Mouse (Mus musculus) urinary bladder, adult 2 months (tissue): Measurements from ENCODE around the gene Uqcc1. TPM values are rescaled to one million over a fixed set of nuclear protein-coding genes. Genes with fewer than 3 reads are reported as not detected.
"Not testable (repeated sequence)": the region's sequence is repeated elsewhere in the genome, so short reads cannot be mapped to it uniquely, and the experiment has no call there.

ENCODE experiments used
- DNase-seq: peaks from one replicate; pipeline ENCODE4 v3.0.0; 2022; ENCODE audit warnings: low spot score
- polyA plus RNA-seq: library from polyadenylated mRNA; depleted of rRNA; stranded (reverse); fragments of >200 nt; gene quantifications from 2 replicates; pipeline ENCODE4 v1.2.3, GENCODE M21; 2012

The Uqcc1 gene
- polyA plus RNA-seq, 1 experiment: 60.2 TPM

DNA sequence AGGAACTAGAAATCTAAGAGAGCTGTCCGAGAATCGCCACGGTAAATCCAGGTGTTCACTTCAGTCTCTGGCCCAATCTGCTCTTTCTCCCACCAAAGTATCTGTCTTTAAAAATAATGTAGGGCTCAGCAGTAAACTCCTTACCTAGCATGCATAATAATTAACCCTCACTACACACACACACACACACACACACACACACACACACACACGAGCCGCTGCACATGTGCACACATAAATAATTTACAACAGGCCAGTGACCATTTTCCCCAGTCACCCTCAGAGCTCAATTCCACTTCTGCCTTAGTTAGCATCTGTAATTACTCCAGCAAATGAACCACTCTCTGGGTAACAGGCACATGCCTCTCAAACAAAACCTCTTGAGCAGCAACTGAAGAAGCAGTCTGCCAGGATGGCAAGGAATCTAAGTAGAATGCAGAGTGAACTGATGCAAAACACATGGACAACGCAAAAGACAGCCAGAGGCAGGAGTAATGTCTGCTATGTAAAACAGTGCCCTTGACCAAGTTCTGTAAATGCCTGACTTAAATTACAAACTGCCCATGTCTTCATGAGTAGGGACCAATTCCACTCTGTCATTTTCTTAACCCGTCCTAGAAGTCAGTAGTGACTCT lies 1.3 kb downstream of the Uqcc1 start:
- DNase-seq: no peak

DNA sequence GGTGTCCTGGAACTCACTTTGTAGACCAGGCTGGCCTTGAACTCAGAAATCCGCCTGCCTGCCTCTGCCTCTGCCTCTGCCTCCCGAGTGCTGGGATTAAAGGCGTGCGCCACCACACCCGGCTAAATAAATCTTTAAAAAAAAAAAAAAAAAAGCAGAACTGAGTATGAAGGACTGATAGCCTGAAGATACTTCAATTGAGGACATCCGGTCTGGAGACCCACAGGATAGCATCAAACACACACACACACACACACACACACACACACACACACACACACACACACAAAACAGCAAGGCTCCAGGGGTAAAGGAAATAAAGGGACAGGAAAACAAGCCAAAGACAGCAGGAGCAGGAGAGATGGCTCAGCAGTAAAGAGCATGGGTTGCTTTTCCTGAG lies 4.9 kb downstream of the Uqcc1 start:
- not testable (repeated sequence) for DNase-seq

DNA sequence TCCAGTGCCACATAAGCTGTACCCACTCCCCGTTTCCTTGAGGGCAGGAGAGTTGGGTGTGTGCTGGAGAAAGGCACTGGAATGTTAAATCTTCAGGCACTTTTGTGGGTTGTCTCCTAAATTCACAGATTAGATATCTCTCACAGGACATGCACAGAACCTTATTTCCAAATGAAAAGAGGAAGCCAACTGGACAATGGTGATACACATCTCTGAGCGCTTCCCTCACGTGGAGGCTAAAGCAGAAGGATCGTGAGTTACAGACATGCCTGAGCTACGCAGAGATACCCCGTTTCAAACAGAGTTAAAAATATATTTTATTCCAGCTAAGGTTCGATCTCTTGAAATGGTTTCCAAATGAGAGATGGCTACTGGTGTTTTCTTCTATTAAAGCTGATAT lies 7.0 kb downstream of the Uqcc1 start:
- DNase-seq: no peak

DNA sequence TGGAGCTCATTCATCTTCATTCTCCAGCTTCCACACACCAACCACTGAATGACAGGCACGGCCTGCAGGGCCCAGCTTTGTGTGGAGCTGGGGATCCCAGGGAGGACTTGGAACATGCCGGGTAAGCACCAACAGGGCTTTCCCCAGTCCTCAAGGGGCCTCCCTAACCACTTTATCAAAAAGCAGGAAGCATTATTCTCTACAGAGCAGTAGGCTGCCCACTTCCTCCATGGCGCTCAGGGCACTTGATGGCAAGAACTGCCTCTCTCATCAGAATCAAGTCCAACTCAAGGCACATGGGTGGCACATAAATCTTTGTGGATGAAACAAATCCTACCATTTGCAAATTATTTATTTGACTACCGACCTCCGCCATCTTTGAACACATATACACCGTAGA lies 15.4 kb downstream of the Uqcc1 start:
- no peak for DNase-seq

DNA sequence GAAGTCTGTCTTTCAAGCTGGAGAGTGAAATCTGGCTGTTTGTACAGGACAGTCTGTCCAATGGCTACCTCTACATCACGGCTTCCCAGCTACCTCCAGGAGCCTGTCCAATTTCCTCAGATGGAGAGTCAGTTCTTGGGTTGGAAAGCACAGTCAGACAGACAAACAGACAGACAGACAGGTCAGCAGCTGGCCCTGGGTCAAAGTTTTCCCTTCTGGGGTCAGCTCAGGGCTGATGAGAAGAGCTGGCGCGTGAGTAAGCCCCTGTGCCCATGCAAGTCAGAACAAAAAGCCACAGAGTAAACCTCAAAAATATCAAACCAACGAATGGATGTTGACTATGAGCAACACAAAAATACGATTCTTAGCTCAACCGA lies 26.5 kb downstream of the Uqcc1 start:
- no peak for DNase-seq

GRCm38 (mm10) chr2:155902989-155903631 lies 27.0 kb downstream of the Uqcc1 start:
- DNase-seq: no peak

DNA sequence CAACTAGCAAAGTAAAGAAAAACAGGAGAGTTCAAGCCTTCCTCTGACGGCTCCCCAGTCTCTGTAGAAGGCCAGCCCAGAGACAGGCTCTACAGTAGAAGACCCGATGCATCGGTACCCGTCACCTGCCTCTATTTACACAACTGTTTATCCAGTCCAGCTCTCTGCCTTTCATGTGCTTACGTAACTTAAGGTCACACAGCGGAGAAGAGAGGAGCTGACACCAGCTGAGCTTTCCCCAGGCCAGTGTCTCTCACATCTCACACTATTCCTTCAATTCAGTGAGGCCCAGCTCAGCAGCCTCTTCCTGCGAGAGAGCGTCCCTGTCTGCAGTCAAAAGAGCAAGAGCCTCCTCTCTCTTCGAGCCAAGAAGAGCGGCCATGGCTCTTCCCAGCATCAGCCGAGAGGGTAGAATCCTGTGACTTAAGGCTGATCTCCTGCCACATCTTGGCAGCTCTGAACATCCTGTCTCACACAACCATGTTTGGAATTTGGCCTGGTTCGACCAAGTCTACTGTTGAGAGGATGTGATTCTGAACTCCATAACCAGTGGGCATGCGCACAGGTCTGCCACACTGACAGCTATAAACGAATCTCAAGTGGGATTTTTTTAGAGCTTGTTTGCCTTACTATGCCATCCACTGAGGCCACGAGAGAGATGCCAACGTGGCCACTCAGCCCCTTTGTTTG lies 34.9 kb downstream of the Uqcc1 start:
- DNase-seq: no peak

GRCm38 (mm10) chr2:155894307-155895045 lies 35.6 kb downstream of the Uqcc1 start:
- DNase-seq: no peak

- DNase-seq: no peak
Observed at GRCm38 (mm10) chr2:155886776-155887175, 43.3 kb downstream of the Uqcc1 start.

GRCm38 (mm10) chr2:155885271-155885697 lies 44.8 kb downstream of the Uqcc1 start:
- no peak for DNase-seq

GRCm38 (mm10) chr2:155882087-155882486 lies 48.0 kb downstream of the Uqcc1 start:
- DNase-seq: no peak

DNA sequence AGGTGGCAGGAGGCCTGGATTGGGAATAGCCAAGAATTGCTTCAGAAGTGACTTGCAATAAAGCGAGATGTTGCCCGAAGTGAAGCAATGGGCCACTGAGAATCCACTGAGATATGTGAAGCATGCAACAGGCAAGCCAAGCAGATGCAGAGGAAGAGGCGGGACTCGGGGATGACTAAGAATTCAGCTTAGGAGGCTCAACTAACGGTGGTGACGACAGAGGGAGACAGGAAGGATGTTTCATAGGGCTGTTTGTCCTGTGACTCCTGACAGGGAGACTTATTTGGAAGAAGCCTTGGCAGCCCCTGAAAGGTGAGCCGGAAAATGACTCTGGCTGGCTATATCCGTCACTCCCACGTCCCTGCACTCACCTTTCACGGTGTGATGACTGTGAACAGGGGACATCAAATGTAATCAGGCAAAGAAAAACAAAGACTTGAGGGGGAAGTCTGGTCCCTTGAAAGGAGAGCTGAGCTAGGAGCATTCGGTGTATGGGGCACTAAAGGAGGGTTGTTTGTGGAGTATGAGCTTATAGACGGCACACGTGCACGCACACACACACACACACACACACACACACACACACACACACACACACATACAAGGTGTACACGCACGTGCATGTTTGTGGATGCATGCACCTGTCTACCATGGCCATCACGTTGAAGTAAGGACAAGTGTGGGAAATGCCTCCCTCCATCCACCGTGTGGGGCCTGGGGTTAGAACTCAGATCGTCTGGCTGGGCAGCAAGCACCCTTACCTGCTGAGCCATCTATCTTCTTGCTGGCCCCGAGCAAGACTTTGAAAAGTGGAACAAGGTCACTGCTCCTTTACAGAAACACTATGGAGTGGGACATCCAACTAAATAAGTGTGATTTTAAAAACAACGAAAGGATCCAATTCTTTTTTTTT lies 50.9 kb downstream of the Uqcc1 start:
- DNase-seq: no peak

DNA sequence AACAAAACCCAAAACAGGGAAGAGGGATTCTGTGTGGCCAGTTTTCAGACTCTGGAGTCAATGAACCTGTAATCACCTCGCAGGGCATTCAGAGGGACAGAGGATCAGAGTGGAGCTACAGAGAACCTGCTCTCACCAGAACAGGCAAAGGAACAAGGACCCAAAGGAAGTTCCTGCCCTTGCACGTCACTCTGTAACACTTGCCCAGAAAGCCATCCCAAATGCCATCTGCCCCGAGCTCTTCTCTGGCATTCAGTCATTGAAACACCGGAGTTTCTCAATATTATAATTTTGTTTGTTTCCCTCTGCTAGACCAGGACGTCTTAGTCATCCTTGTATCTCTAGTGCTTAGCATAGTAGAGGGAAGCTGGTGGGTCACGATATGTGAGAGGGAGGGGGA lies 56.5 kb downstream of the Uqcc1 start:
- no peak for DNase-seq

DNA sequence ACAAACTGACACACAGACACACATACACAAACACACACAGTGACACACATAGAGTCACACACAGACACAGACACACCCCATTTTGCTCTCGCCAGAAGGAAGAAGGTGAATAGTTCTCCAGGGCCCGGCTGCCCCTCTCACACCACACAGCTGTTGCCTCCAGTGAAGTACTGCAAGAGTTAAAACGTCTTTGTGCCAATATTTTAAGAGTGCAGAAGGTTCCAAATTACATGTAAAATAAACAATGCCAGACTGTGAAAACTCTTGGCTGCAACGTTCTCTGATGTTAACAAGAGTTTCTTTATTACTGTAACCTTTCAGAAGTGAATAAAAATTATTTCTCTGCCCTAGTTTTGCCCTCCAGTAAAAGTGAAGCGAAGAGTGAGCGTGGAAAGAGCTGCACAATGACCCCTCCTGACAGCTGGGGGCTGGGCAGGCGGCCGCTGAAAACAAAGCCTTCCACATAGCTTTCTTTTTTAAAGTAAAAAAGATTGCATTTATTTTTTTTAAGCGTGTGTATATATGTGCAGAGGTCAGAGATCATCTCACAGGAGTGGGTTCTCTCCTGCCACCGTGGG lies 57.1 kb downstream of the Uqcc1 start:
- no peak for DNase-seq

DNA sequence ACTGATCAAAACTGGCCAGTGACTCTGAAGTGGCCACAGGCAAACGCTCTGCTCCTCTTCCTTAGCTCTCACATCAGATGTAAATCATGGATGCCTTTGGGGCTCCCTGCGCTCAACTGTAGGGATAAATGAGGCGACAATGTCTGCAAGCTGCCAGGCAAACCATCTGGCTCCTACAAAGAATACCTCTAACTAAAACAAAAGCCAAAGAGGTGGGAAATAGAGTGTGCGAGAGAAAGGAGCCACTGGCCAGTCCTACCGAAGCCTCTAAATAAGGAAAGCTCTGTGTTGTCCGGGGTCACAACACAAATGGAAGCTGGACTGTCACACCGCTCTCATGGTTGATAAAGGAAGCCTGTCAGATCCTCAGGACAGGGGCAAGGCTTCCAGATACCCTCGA lies 57.6 kb downstream of the Uqcc1 start:
- no peak for DNase-seq

DNA sequence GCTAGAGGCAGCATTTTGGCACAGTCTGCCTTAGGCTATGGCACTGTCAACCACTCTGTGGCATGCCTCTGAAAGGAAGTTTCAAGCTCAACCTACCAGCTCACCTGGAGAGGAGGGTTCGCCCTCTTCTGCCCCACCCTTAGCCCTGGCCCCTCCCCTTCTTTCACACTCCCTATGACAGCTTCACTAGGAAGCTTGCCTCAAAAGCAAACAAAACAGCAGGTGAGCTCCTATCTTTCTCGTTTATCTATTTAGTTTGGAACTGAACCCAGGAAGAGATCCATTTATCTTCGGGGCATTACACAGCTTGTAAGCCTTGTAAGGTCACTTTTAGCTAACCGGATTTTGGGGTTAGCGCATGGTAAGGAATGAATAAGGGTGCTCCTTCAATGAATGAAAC lies 60.3 kb downstream of the Uqcc1 start:
- no peak for DNase-seq

DNA sequence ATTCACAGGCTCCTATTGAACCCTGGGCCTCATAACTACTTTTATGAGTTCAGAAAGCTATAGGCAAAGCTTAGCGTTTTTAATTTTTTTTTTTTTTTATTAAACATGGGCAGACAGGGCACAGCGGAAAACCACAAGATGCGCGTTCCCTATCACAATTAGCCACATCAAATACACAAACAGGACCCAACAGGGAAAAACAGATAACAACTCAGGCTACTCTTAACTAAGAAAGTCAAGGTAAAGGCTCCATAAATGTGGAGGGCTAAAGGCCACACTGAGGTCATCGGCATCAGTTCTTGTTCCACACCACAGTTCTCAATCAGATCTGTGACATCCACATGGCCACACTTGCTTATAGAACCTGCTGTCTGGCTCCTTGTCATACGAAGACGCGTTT lies 61.8 kb downstream of the Uqcc1 start:
- no peak for DNase-seq

DNA sequence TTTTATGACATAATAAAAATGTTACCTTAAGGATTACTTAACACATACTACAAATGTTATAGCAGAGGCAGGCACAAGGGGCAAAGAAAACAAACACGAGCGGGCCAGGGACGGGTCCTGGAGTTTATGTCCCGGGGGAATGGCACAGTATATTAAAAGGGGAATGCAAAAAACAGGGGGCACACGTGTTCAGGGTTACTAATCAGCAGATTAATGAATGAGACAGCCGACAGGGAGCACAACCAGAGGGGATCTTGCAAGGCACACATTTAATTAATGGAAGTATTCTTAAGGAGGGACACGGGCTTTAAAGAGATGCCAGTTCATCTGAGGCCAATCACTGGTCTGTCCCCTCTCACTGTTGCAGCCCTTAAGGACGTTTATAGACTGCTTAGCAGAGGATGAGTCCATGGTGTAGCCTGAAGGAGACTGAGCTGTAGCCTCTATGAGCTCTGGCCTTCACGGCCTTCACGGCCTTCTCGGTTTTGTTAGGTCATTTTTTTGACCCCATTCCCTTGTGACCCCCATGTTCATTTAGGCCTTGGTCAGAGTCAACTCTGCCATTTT lies 66.7 kb downstream of the Uqcc1 start:
- no peak for DNase-seq

GRCm38 (mm10) chr2:155862573-155863300 lies 67.4 kb downstream of the Uqcc1 start:
- no peak for DNase-seq

DNA sequence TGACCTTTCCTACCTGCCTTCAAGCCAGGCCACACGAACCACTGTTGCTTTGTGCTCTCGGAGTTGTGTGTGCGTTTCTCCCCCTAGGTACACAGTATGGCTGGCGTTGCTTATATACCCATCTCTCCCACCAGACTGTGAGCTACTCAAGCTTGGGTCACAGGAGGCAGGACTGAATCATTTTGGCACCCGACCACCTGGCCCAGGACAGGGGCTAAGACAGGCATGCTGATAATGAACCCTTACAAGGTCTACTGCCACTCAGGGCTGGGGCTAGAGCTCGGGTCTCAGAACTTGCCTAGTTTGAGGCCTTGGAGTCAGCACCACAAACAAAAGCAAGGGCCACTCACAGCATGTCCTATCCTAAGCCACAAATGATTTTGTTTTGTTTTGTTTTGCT lies 68.5 kb downstream of the Uqcc1 start:
- DNase-seq: no peak
